Mouse (Mus musculus) right cerebral cortex, postnatal 4 days (tissue): ENCODE data around the gene Sgsm2.

Experiments used
- DNase-seq: peaks from one replicate; pipeline ENCODE4 v3.0.0-alpha.2; 2022

The Sgsm2 gene

DNA sequence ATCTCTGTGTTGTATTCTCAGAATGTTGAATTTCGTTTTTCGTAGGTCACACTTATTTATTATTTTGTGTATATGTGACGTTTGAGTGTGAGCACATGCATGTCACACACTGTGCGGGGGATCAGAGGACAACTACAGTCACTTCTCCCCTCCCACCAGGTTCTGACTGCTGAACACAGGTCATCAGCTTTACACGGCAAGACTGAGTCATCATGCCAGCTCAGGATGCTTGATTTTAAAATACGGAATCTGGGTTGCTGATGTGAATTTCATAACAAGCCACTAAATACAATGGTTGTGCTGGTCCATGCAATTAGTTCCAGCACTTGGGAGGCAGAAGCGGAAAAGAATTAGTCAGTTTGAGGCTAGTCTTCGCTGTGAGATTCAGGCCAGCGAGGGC, 15.9 kb downstream of the Sgsm2 start:
- no peak for DNase-seq

DNA sequence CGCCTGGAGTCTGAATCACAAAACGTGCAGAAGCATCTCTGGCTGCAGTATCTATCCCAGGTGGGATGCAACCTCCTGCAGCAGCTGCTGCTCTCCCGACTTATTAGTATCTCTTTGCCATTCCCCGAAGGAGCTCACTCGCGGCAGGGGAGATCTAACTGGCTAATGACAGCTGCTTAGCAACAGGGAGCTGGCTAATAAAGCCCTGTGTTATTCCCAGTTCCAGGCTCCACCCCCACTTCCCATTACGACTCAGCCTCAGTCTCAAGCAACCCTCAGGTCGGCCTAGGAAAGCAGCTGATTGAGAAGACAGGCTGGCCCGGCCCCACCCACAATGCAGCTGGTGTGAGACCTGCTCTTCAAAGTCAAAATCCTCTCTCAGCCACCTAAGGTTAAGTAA, 20.1 kb downstream of the Sgsm2 start:
- peak; percentile 47 for DNase-seq

DNA sequence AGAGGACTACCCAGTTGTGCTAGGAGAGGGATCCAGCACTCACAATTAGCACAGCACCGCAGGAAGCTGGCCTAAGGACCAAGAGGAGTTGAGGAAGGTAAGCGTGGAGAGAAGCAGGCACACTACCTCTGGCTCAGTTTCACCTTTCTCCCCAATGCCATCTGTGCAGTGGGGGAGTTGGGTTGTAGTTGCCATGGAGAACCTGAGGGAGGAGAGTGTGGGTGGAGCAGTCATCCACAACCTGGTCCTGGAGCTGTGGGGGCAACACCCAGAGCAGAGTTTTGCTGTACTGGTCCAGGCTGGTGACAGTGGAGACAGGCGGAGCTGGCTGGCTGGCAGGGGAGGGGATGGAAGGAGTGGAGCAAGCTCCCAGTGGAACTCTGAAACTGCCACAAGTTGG, 22.2 kb downstream of the Sgsm2 start:
- DNase-seq, result no peak

DNA sequence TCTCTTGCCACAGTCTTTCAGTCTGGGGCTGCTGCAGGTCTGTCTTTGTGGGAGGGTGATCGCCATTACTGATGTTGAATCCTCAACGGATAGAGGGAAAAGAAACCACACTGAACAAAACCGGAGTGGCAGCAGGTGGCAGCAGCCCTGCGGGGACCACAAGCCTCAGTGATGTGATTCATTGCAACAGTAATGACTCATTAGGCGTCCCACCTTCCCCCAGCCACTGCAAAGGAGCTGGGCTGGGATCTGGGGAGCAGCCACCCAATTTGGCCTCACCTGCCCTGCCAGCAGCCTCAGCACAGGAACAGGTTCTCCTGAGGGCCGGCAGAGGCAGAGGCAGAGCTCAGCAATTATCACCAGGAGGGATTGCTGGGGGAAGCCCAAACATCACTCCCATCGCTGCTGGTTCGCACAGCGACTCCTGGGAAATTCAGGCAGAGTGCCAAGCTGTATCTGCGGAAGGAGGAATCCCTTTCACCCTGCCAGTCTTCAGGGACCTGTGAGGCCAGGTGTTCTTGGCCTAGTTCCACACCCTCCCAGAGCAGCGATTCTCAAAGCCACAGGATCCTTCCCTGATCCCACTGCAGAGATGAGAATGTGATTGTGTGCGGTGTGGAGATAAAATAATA, 25.8 kb downstream of the Sgsm2 start:
- no peak for DNase-seq

DNA sequence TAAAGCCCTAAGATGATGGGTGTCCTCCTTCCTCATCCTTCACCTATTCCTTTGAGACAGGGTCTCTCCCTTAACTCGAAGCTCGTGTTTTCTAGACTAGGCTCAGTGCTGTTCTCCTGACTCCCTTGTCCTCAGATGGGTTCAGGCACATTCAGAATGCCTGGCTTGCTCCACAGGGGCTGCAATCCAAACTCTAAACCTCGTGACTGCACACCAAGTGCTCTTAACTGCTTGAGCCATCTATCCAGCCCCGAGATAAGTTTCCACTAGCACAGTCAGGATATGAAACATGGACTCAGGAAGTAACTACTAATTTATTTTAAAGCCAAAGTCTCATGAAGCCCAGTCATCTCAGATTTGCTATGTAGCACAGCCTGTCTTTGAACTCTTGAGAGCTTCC, 26.3 kb downstream of the Sgsm2 start:
- no peak for DNase-seq

DNA sequence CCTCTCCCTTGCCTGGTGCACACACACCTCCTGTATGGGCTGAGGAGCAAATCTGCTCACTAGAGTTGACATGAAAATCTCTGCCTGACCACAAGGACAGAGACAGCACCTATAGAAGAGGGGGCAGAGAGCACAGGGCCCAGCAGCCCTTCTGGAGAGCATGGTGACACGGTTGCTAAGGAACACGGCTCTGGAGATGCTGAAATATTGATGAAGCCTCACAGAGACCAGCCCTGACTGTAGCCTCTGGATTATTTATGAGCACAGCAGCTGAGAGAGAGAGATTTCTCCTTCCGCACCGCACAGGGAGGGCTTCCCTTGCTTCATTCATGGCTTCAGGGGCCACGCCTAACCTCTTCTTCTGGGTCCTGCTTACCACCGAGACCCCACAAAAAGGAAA, 27.3 kb downstream of the Sgsm2 start:
- DNase-seq, result no peak

DNA sequence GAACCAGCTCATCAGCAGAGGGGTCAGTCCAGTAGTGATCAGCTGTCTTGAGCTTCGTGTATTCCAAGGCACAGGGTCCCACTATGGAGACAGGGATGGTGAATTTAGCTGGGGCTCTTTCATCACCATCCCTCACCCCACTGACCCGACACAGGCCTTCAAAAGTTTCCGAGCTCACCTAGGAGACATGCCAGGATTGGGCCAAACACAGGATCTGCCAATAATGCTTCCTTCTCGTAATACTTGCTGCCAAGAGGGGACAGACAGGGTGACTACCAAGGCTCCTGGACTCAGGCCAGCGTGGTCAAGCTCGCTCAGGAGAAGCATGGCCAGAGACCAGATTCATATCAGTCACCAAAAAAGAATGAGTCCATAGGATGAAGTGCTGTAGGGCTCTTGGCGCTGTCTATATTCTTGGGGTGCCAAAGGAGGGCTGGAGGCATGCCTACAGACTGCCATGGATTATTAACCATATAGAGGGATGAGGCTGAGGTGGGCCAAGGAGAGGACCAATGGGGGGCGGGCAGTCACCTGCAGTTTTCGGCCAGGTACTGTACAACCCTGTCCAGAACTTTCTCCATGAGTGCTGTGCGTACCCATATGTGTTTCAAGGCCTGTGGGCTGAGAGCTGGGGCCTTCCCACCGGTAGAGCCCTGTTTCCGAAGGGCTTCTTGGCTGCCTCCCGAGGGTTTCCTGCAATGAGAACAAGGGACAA, 28.7 kb downstream of the Sgsm2 start:
- no peak for DNase-seq

DNA sequence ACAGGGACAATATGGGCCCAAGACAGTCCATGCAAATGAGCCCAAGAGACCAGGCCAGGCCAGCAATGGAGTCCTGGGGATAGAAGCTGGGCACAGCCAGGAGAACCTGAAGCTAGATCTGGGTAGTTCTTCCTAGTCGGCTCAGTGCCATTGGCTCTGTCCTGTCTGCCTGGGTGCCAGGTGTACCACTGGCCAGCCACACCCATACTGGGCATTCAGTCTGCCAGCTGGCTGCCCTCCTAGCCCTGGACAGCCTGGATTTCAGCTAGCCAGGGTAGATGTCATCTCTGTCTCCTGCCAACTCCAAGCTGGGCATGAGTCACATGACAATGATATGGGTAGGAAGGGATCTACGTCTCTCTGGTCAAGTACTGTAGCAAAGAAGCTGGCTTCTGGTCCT, 29.7 kb downstream of the Sgsm2 start:
- no peak for DNase-seq

DNA sequence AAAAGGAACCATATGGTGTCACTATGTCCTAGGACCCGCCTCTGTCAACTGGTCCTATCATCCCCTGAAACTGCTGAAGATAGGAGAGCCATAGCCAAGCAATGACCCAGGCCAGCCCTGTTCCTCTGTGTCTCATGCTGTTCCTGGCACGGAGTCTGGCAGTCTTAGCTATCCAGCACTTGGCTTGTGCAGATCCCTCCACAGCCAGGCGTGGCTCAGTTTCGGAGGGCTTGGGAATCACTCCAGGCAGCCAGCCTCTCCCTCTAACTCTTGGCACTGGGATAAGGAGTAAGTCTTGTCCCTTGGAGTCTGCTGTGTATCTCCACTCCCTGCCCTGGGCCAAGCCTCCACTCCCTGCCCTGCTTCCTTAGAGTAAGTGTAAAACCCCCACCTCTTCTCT, 30.2 kb downstream of the Sgsm2 start:
- peak; percentile 54 for DNase-seq

DNA sequence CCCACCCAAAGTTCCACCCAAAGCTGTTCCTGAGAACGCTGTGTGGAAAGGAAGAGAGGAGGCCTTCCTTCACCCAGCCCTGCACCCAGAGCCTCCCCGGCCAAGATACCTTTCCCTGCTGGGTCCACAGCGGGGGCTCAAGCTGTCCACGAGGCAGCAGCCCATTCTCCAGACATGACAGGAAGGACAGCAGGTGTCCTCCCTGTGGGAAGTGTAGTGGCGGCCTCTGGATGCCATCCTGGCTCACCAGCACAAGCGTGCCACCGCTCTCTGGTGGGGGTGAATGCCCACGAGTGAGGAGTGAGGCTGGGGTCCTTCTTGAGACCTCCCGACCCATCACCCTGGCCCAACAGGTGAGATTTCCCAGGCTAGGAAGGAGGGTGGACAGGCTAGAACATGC, 31.6 kb downstream of the Sgsm2 start:
- no peak for DNase-seq

DNA sequence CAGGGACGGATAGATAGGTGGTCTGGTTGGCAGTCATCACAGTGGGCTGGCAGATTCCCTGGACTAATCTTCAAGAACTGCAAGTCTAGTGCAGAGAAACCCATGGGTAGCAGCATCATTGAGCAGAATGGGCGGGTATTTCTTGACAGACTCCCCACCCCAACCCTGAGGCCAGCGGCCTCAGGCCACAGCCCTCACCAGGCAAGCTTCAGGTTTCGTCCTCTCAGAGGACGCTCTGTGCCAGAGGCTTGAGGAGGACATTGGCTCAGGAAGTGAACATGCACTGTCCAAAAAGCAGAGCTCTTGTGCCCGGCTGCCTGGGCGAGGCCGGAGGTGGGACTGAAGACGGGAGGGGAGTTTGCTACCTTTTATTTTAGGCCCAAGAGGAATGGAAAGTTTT, 32.4 kb downstream of the Sgsm2 start:
- DNase-seq, result no peak

DNA sequence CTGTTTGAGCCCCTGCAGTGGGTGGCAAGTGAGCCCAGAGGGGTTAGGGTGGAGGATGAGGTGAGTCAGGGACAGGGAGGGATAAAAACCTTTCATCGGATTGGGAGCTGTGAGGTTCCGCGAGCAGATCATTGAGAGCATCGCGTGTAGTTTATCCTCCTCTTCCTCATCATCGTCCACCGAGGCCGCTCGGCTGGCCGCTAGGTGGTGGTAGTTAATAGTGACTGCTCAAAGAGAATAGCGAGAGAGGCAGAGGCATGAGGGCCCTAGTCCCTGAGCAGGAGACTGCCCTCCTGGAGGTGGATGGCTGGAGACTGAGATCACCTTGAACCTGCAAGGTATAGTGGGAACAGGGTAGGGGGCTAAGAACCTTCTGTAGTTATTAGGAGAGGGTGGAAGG, 33.4 kb downstream of the Sgsm2 start:
- DNase-seq, result no peak

DNA sequence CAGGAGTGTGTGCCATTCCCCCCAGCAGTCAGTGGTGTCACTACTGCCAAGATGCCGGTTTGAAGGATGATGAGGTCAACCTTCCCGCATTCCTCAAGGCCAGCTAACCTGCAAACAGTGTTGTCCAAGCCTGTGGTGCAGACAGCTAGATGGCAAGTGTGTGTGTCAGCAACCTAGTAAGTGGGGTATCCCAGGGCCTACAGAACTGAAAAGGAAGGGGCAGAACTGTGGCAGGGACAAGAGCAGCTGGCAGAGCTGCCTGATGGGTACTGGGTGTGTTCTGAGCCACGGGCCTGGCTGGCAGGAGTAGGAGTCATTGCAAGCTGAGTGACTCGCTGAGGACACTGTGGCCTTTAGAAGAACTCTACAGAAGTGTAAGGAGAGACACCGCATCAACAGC, 34.7 kb downstream of the Sgsm2 start:
- no peak for DNase-seq

DNA sequence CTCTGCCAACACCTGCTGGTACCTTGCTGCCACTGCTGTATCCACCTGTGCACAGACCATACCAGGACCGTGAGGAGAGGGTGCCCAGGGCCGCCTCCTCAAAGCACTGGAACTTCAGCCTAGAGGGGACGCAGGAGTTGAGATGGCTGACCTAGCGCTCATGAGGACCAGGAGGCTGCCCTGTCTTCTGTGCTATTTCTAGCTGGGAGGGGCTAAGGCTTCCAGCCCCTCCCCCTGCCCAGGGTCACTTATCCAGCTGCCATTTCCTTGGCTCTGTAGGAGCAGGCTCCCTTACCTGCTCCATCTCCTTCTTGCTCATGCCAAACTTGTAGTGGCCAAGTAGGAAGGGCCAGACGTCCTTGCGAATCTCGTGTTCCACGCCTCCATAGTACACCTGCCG, 39.1 kb downstream of the Sgsm2 start:
- no peak for DNase-seq

DNA sequence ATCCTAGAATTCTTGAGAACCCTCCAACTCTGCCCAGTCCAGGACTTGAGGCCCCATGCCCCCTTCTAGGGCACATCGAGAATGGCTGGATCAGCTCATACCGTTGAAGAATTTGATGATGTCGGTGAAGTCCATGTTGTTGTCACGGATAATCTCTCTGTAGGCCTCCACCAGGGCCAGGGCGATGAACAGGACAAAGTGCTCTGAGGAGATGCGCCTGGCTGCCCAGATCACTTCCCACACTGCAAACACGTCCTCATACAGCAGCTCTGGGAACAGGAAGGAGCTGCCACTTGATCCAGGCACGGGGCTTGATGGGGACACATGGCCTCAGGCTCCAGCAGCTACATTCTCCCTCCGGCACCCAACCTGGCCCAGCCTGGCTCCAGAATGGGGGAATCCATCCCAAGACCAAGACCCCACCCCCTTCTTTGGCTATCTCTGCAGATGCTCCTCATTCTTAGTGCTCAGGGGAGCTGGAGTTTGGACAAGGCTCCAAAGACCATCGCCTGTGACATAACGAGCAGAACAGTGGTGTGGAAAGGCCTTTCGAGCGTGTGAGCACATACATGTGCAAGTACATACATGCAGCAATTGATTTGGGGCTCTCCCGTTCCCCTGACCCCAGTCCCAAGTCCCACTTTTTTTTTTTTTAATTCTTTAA, 45.7 kb downstream of the Sgsm2 start:
- DNase-seq, result no peak

DNA sequence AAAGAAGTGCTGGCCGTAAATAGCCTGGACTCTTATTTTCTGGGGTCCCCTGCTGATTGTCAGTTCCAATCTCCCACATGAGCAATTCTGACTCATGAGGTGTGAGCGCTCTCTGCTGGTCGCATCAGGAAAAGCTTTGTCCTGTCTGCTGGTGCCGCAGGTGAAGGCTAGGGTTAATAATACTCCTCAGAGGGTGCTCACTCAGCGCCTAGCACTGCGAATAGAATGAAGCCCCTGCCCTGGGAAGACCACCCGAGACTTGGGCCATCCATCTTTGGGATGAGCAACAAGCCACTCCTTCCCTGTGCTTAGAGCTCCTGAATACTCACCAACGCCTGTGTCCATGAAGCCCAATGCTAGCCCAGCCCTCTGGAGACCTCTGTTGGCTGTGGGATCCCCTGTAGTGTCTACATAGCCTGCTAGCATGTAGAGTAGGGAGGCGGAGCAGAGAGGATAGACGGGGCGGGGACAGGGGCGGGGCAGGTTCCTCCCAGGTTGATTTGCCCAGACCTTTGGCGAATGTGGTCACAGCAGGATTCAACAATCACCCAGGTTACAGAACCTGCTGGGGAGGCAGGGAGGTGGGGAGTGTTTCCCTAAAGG, 48.8 kb downstream of the Sgsm2 start:
- DNase-seq, result peak; percentile 75

DNA sequence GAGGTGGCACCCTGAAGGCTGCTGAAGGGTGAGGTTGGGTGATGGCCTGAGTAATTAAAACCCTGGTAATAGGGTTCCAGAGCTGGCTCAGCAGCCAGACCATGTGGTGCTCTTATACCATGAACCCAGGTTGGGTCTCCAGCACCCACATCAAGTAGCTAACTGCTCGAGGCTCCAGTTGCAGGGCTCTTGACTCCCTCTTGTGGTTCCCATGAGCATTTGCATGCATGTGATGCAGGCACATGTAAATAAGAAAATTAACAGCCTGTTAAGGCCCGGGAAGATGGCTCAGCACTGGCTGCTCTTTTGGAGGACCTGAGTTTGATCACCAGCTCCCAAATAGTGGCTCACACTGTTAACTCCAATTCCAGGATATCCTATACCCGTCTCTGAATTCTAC, 51.1 kb downstream of the Sgsm2 start:
- DNase-seq, result no peak

DNA sequence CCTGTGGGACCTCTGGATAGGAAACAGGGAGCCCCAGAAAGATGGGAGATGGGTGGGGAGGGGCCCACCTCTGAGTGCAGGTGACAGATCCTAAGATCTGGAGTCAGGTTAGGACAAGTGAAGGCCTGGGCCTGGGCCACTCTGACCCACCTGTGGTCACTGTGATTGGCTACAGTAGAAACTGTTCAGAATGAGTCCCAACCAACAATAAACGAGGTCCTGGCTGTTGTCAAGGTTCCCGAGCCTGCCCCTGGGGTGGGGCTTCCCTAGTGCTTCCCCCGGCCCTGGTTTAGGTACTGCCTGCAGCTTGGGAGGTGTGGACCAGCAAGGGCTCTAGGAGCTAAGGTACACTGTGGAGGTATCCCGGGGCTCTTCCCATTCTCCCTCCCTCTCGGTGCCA, 53.1 kb downstream of the Sgsm2 start:
- DNase-seq, result no peak

DNA sequence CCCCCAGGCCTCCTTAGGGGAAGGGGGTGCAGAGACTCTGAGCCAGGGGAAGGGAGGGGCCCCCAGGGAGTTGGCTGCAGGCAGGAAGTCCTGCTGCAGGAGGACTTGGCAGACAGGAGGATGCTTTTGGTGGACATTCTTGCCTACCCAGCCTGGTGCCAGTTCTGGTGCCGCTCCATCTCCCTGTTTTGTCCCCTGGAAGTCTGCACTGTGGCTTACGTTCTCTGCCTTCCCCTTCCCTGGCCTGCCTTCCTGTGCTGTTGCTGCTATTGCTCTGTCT, 53.5 kb downstream of the Sgsm2 start:
- DNase-seq, result no peak

DNA sequence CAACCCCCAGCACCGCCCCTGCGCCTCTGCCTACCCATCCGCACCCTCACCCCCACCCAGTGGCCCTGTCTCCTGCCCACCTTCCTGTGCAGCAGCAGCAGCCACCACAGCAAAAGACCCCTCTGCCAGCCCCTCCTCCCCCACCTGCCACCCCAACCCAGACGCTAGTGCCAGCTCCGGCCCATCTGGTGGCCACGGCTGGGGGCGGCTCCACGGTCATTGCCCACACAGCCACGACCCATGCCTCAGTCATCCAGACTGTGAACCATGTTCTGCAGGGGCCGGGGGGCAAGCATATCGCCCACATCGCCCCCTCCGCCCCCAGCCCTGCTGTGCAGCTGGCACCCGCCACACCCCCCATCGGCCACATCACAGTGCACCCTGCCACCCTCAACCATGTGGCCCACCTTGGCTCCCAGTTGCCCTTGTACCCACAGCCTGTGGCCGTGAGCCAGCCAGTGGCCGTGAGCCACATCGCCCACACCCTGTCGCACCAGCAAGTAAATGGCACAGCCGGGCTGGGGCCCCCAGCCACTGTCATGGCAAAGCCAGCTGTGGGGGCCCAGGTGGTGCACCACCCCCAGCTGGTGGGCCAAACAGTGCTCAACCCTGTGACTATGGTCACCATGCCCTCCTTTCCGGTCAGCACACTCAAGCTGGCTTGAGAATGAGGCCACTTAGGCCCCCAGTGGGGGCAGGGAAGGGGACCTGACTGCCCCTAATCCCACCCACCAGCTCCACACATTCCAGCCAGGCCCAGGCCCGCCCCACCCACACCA, 54.0 kb downstream of the Sgsm2 start:
- no peak for DNase-seq

DNA sequence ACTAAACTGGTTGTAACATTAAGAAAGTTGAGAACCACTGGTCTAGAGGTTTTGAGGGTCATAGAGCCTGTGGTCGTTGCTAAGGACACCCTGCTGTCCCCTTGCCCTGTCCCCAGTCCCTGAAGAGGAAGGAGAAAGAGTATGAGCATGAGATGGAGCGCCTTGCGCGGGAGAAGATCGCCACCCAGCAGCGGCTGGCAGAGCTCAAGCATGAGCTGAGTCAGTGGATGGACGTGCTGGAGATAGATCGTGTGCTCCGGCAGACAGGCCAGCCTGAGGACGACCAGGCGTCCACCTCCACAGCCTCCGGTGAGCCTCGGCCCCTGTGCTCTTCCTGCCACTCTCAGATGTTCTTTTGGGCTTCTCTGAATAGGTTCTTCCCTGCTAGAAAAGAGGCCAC, 54.8 kb downstream of the Sgsm2 start:
- no peak for DNase-seq

DNA sequence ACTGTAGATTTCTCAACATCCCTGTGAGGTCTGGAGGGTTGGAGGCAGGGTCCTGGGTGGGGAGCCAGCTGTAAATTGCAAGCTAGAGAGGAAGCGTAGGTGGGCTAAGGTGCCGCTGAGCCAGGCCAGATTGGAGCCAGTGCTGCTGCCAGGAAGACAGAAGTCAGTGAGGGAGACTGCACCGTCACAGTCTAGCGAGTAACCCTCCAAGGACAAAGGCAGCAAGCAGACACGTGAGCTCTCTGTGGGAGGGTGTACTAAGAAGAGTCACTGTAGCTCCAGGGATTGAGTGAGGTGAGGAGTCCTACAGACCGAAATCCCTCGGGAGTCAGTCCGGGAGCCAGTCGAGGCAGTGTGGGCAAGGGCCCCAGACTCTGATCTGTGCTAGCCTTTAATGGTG, 55.5 kb downstream of the Sgsm2 start:
- no peak for DNase-seq

DNA sequence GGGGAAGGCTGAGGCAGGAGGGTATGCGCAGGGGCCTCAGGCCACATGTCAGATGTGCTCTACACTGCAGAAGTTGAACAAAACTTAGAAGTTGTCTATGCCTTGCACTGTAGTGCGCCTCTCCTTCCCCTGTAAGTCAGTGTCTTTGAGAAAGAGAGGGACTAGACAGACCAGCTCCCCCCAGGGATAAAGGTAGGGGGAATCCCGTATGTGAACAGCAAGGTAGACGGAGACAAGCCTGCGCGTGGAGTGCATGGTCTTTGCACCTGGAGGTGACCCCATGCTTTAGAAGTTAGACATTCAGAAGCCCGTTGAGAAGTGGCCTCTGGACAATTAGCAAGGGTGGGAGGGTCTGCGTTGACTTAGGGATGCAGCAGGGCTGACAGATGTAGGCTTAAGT, 56.1 kb downstream of the Sgsm2 start:
- DNase-seq, result no peak
